Mouse (Mus musculus) testis, adult 2 months (tissue): Measurements from ENCODE around the gene Ptprd. TPM values are rescaled to one million over a fixed set of nuclear protein-coding genes. Genes with fewer than 3 reads are reported as not detected.

ENCODE experiments used
- H3K27ac ChIP-seq: fragments of 200-500 bp; 2 replicates; pipeline ENCODE4 v1.5.1; 2012; ENCODE audit warnings: low read depth, low read length; ENCODE audit not compliant: control insufficient read depth, insufficient read depth
- H3K27me3 ChIP-seq: fragments of 200-500 bp; 2 replicates; pipeline ENCODE4 v1.6.1; 2012; ENCODE audit warnings: mild to moderate bottlenecking, low read length, moderate library complexity; ENCODE audit not compliant: control insufficient read depth, insufficient read depth
- H3K36me3 ChIP-seq: fragments of 200-500 bp; 2 replicates; pipeline ENCODE4 v1.6.1; 2012; ENCODE audit warnings: mild to moderate bottlenecking, low read length; ENCODE audit not compliant: control insufficient read depth, insufficient read depth
- H3K4me1 ChIP-seq: fragments of 200-500 bp; 2 replicates; pipeline ENCODE4 v1.6.1; 2012; ENCODE audit warnings: low read length; ENCODE audit not compliant: control insufficient read depth, insufficient read depth
- H3K4me3 ChIP-seq: fragments of 200-500 bp; 2 replicates; pipeline ENCODE4 v1.5.1; 2012; ENCODE audit warnings: low read depth, mild to moderate bottlenecking, low read length, moderate library complexity, mixed read lengths; ENCODE audit not compliant: control insufficient read depth
- CTCF ChIP-seq: fragments of 200-500 bp; IDR thresholded peaks from 2 replicates; pipeline ENCODE4 v1.5.1; 2012; ENCODE audit warnings: low read depth, mild to moderate bottlenecking, inconsistent platforms, low read length, moderate library complexity; ENCODE audit not compliant: control insufficient read depth, insufficient read depth, insufficient replicate concordance
- POLR2A ChIP-seq: fragments of 200-500 bp; IDR thresholded peaks from 2 replicates; pipeline ENCODE4 v1.6.1; 2012; ENCODE audit warnings: low read depth, mild to moderate bottlenecking, inconsistent platforms, low read length, moderate library complexity; ENCODE audit not compliant: control insufficient read depth
- polyA plus RNA-seq: library from polyadenylated mRNA; depleted of rRNA; stranded (reverse); fragments of >200 nt; gene quantifications from 2 replicates; pipeline ENCODE4 v1.2.3, GENCODE M21; 2012

Ptprd gene
- polyA plus RNA-seq, 1 experiment: 3.4 TPM

GRCm38 (mm10) chr4:76798010-76799007 is 1413.5 kb downstream of the Ptprd start:
- Histone ChIP-seq H3K4me3 (no peak overlapping the region), H3K27me3 (no peaks in the 10 kb centered on the region), H3K27ac (no peak overlapping the region), H3K4me1 (peaks cover 3% of the 10 kb centered on the region; the same call in 1 of the 2 replicates), H3K36me3 (no peaks in the 10 kb centered on the region)
- TF ChIP-seq POLR2A: no peak
- no peak for TF ChIP-seq CTCF

- no peak overlapping the region for H3K4me3 ChIP-seq
- TF ChIP-seq CTCF (no peak), POLR2A (no peak)
- H3K27ac ChIP-seq: no peak overlapping the region
- no peaks in the 10 kb centered on the region for H3K4me1 ChIP-seq
- no peaks in the 10 kb centered on the region for H3K27me3 ChIP-seq
- no peaks in the 10 kb centered on the region for H3K36me3 ChIP-seq
Measured at GRCm38 (mm10) chr4:76785389-76785788, 1426.4 kb downstream of the Ptprd start.

GRCm38 (mm10) chr4:76779558-76780124 is 1432.1 kb downstream of the Ptprd start:
- H3K27me3 ChIP-seq: no peaks in the 10 kb centered on the region
- H3K27ac ChIP-seq: no peak overlapping the region
- no peak overlapping the region for H3K4me3 ChIP-seq
- TF ChIP-seq POLR2A (no peak), CTCF (no peak)
- no peaks in the 10 kb centered on the region for H3K36me3 ChIP-seq
- H3K4me1 ChIP-seq: no peaks in the 10 kb centered on the region

- Histone ChIP-seq H3K4me3 (no peak overlapping the region), H3K27ac (no peak overlapping the region), H3K4me1 (no peaks in the 10 kb centered on the region), H3K27me3 (no peaks in the 10 kb centered on the region), H3K36me3 (no peaks in the 10 kb centered on the region)
- no peak for TF ChIP-seq CTCF
- TF ChIP-seq POLR2A: no peak
Measured at GRCm38 (mm10) chr4:76766918-76767317, 1444.8 kb downstream of the Ptprd start.

GRCm38 (mm10) chr4:76766429-76766828 is 1445.3 kb downstream of the Ptprd start:
- no peaks in the 10 kb centered on the region for H3K27me3 ChIP-seq
- H3K4me1 ChIP-seq: no peaks in the 10 kb centered on the region
- TF ChIP-seq CTCF (no peak), POLR2A (no peak)
- no peak overlapping the region for H3K27ac ChIP-seq
- H3K4me3 ChIP-seq: no peak overlapping the region
- no peaks in the 10 kb centered on the region for H3K36me3 ChIP-seq

DNA sequence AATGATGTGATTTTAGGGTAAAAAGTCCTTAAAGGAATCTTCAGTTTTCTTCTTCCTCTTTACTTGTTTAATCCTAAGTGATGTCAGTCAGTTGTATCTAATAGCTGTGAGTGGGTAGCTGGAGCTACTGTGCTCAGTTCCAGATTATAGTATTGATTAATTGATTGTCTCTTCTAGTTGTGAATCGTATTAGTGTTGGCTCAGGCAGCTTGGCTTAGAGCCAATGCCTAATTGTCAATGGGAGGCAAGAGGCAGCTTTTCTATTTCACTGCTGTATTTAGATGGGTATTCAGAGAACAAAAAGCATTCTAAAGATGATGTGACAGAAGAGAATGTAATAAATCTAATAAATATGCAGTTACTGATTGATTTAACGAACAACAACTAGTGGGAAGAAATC is 1461.1 kb downstream of the Ptprd start:
- no peak overlapping the region for H3K4me3 ChIP-seq
- H3K36me3 ChIP-seq: no peaks in the 10 kb centered on the region
- no peaks in the 10 kb centered on the region for H3K4me1 ChIP-seq
- H3K27me3 ChIP-seq: no peaks in the 10 kb centered on the region
- TF ChIP-seq POLR2A (no peak), CTCF (no peak)
- no peak overlapping the region for H3K27ac ChIP-seq

GRCm38 (mm10) chr4:76735831-76736230 is 1475.9 kb downstream of the Ptprd start:
- no peak for TF ChIP-seq POLR2A
- no peak for TF ChIP-seq CTCF
- Histone ChIP-seq H3K27ac (no peak overlapping the region), H3K4me1 (no peaks in the 10 kb centered on the region), H3K27me3 (no peaks in the 10 kb centered on the region), H3K36me3 (no peaks in the 10 kb centered on the region), H3K4me3 (no peak overlapping the region)
